Mouse (Mus musculus) hindbrain, embryonic 11.5 days (tissue): ENCODE measurements around the gene Dnajb6. TPM values are rescaled to one million over a fixed set of nuclear protein-coding genes. Genes with fewer than 3 reads are reported as not detected.

Experiments used
- ATAC-seq: fragments of 200-750 bp; cut with Nextera tagmentation; 2 replicates; pipeline ENCODE4 v1.8.0; 2017; ENCODE audit warnings: mild to moderate bottlenecking, moderate TSS enrichment, moderate library complexity; ENCODE audit not compliant: low FRiP score
- DNase-seq: peaks from one replicate; pipeline ENCODE4 v3.0.0-alpha.2; 2015; ENCODE audit warnings: low spot score
- H3K27ac ChIP-seq: fragments of 300-500 bp; sonication (generic); 2 replicates; pipeline ENCODE4 v1.5.1; 2014; ENCODE audit warnings: mild to moderate bottlenecking, low read depth, low read length
- H3K27me3 ChIP-seq: fragments of 300-500 bp; sonication (generic); 2 replicates; pipeline ENCODE4 v1.6.1; 2014; ENCODE audit warnings: mild to moderate bottlenecking, low read length, moderate library complexity, mixed read lengths; ENCODE audit not compliant: control insufficient read depth, insufficient read depth
- H3K36me3 ChIP-seq: fragments of 300-500 bp; sonication (generic); 2 replicates; pipeline ENCODE4 v1.6.1; 2014; ENCODE audit warnings: mild to moderate bottlenecking, low read length, moderate library complexity, mixed read lengths; ENCODE audit not compliant: control insufficient read depth, insufficient read depth
- H3K4me1 ChIP-seq: fragments of 300-500 bp; sonication (generic); replicated peaks from 2 replicates; pipeline ENCODE4 v1.6.1; 2014; ENCODE audit warnings: low read length, mixed read lengths; ENCODE audit not compliant: control insufficient read depth, insufficient read depth
- H3K4me2 ChIP-seq: fragments of 300-500 bp; sonication (generic); replicated peaks from 2 replicates; pipeline ENCODE4 v1.6.1; 2014; ENCODE audit warnings: mild to moderate bottlenecking, low read depth, low read length
- H3K4me3 ChIP-seq: fragments of 300-500 bp; sonication (generic); 2 replicates; pipeline ENCODE4 v1.5.1; 2014; ENCODE audit warnings: low read depth, low read length
- H3K9ac ChIP-seq: fragments of 300-500 bp; sonication (generic); 2 replicates; pipeline ENCODE4 v1.6.1; 2014; ENCODE audit warnings: low read depth, low read length
- H3K9me3 ChIP-seq: fragments of 300-500 bp; sonication (generic); 2 replicates; pipeline ENCODE4 v1.6.1; 2016; ENCODE audit warnings: low read length; ENCODE audit not compliant: control insufficient read depth
- WGBS: fragments of 180-500 bp; shearing (Covaris S2); extraction: QIAGEN DNeasy Blood & Tissue Kit; methylation state at CpG from one replicate; pipeline ENCODE4 v1.1.7; 2014; 5-methylcytosine and 5-hydroxymethylcytosine counted together
- polyA plus RNA-seq: library from polyadenylated mRNA; unstranded; fragments of >200 nt; fragmentation: Nextera tagmentation; extraction: Ambion mirVana; gene quantifications from 2 replicates; pipeline ENCODE4 v1.2.1, GENCODE M21; 2014

Dnajb6 gene
- polyA plus RNA-seq, 1 experiment from 2014 or later: 231 TPM

DNA sequence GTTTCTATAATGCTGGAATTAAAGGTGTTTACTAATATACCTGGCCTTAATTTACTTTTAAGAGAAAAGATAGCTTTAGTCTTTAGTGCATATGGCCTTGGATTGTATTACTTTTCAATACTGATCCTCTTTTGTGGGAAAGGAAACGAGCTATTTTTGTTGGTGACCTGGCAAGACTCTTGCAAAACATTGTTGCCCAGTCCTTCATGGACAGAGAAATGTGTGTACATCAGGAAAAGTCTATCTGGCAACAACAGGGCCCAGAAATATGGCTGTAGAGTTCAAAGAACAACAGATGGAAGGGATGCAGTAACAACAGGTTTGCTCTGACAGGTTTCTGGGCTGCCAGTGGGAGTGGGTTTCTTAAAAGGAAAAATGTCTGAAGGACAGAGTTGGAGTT lies 5.2 kb downstream of the Dnajb6 start:
- Histone ChIP-seq H3K36me3 (no peaks in the 10 kb centered on the region), H3K27ac (no peak overlapping the region), H3K9ac (no peak overlapping the region), H3K4me2 (no peak overlapping the region), H3K27me3 (no peaks in the 10 kb centered on the region), H3K4me1 (no peaks in the 10 kb centered on the region), H3K9me3 (no peaks in the 10 kb centered on the region), H3K4me3 (no peak overlapping the region)
- 87% methylated on average over 1 of the region's 1 CpGs for WGBS
- no peak for ATAC-seq
- no peak for DNase-seq

GRCm38 (mm10) chr5:29741093-29741492 lies 5.6 kb downstream of the Dnajb6 start:
- WGBS: 84% methylated on average over 4 of the region's 4 CpGs
- no peak overlapping the region for H3K27ac ChIP-seq
- H3K36me3 ChIP-seq: no peaks in the 10 kb centered on the region
- H3K4me2 ChIP-seq: no peak overlapping the region
- H3K27me3 ChIP-seq: no peaks in the 10 kb centered on the region
- no peaks in the 10 kb centered on the region for H3K4me1 ChIP-seq
- no peaks in the 10 kb centered on the region for H3K9me3 ChIP-seq
- ATAC-seq (no peak), DNase-seq (no peak)
- H3K4me3 ChIP-seq: no peak overlapping the region
- no peak overlapping the region for H3K9ac ChIP-seq

- Histone ChIP-seq H3K4me1 (no peaks in the 10 kb centered on the region), H3K27me3 (no peaks in the 10 kb centered on the region), H3K4me3 (no peak overlapping the region), H3K36me3 (peaks cover 9% of the 10 kb centered on the region; the same call in 1 of the 2 replicates), H3K9me3 (no peaks in the 10 kb centered on the region), H3K27ac (no peak overlapping the region), H3K9ac (no peak overlapping the region), H3K4me2 (no peak overlapping the region)
- 96% methylated on average over 2 of the region's 2 CpGs for WGBS
- ATAC-seq (no peak), DNase-seq (no peak)
Measured at GRCm38 (mm10) chr5:29747661-29748060, 12.2 kb downstream of the Dnajb6 start.

DNA sequence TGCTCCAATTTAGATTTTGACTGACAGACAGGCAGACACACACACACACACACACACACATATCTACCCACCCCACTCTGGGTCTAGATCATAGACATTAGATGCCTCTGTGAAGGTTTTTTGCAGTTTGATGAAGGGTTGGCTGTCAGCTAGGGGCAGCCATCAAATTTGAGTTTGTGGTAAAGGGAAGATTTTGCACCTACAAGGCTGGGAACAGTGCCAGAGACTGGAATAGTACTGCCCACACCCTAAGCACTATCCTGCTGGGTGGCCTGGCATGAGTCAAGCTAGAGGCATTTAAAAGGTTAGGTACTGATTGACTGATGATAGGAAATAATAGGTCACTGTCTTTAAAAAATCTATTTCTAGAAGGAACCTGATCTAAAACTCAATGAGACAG lies 15.8 kb downstream of the Dnajb6 start:
- Histone ChIP-seq H3K36me3 (peaks cover 11% of the 10 kb centered on the region; the same call in 1 of the 2 replicates), H3K9me3 (no peaks in the 10 kb centered on the region)
- no peak for DNase-seq

DNA sequence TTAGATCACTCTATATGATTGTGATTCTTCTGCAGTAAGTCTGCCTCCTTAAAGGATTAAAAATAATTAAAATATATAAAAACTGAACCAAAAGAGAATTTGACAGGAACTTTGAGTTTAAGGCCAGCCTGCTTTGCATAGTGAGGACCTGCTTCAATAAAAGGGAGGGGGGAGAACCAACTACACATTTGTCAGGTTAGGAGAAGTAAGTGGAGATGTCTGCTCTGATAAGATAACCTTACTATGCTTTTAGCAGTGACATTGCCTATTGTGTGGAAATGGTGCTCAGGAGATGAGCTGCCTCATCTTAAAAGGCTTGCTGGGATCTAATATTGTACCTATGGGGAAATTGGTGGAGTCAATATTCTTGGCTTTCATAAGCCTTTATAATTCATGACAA lies 17.4 kb downstream of the Dnajb6 start:
- DNase-seq (no peak), ATAC-seq (no peak)
- Histone ChIP-seq H3K4me2 (no peak overlapping the region), H3K36me3 (peaks cover 11% of the 10 kb centered on the region; the same call in 1 of the 2 replicates), H3K9me3 (no peaks in the 10 kb centered on the region), H3K9ac (no peak overlapping the region), H3K27ac (no peak overlapping the region), H3K4me3 (no peak overlapping the region), H3K27me3 (no peaks in the 10 kb centered on the region), H3K4me1 (no peaks in the 10 kb centered on the region)

More for the DNA sequence above, 15.8 kb downstream of the Dnajb6 start:
- no peak overlapping the region for H3K4me3 ChIP-seq
- H3K27ac ChIP-seq: no peak overlapping the region
- no peak for ATAC-seq
- no peak overlapping the region for H3K4me2 ChIP-seq
- H3K9ac ChIP-seq: no peak overlapping the region
- no peaks in the 10 kb centered on the region for H3K27me3 ChIP-seq
- H3K4me1 ChIP-seq: no peaks in the 10 kb centered on the region

GRCm38 (mm10) chr5:29759318-29759717 lies 23.8 kb downstream of the Dnajb6 start:
- DNase-seq (no peak), ATAC-seq (no peak)
- 92% methylated on average over 5 of the region's 5 CpGs for whole genome bisulfite sequencing
- Histone ChIP-seq H3K4me2 (no peak overlapping the region), H3K9ac (no peak overlapping the region), H3K36me3 (peaks cover under 1% of the 10 kb centered on the region; the same call in 1 of the 2 replicates), H3K27ac (no peak overlapping the region), H3K4me3 (no peak overlapping the region), H3K27me3 (no peaks in the 10 kb centered on the region), H3K4me1 (no peaks in the 10 kb centered on the region), H3K9me3 (no peaks in the 10 kb centered on the region)

GRCm38 (mm10) chr5:29770935-29771334 lies 35.4 kb downstream of the Dnajb6 start:
- Histone ChIP-seq H3K36me3 (no peaks in the 10 kb centered on the region), H3K4me3 (no peak overlapping the region), H3K9me3 (no peaks in the 10 kb centered on the region), H3K4me1 (no peaks in the 10 kb centered on the region), H3K27ac (no peak overlapping the region), H3K9ac (no peak overlapping the region), H3K27me3 (no peaks in the 10 kb centered on the region), H3K4me2 (no peak overlapping the region)
- WGBS: 82% methylated on average over 1 of the region's 1 CpGs
- DNase-seq: peak; percentile 22
- no peak for ATAC-seq

DNA sequence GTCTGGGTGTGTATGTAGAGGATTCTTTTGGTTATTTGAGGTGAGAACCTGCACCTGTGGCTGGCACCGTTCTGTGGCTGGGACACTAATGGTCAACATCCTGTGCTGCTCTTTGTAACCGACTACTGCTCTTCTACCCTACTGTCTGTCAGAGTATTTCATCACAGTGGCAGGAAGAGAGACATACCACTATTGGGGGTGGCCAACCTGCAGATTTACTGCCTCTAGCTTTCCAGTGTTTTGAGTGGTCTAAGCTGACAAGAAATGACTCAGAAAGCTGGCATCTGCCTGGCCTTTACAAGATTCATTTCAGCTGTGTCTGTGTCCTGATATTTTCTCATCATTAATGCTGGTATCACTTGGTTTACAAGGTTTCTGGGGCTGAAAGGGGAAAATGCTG lies 36.5 kb downstream of the Dnajb6 start:
- Histone ChIP-seq H3K27me3 (no peaks in the 10 kb centered on the region), H3K4me3 (no peak overlapping the region), H3K9ac (no peak overlapping the region), H3K27ac (no peak overlapping the region), H3K4me2 (no peak overlapping the region), H3K36me3 (no peaks in the 10 kb centered on the region), H3K9me3 (no peaks in the 10 kb centered on the region), H3K4me1 (no peaks in the 10 kb centered on the region)
- 95% methylated on average over 2 of the region's 2 CpGs for WGBS
- DNase-seq (no peak), ATAC-seq (no peak)

- Histone ChIP-seq H3K4me3 (no peak overlapping the region), H3K36me3 (no peaks in the 10 kb centered on the region), H3K4me1 (no peaks in the 10 kb centered on the region), H3K27me3 (no peaks in the 10 kb centered on the region), H3K27ac (no peak overlapping the region), H3K9me3 (no peaks in the 10 kb centered on the region), H3K4me2 (no peak overlapping the region), H3K9ac (no peak overlapping the region)
- no peak for DNase-seq
- WGBS: 97% methylated on average over 4 of the region's 4 CpGs
- no peak for ATAC-seq
Measured at GRCm38 (mm10) chr5:29772651-29773330, 37.3 kb downstream of the Dnajb6 start.
